Mouse (Mus musculus): ENCODE data around the gene Tef.

- TF ChIP-seq CTCF (conservative IDR thresholded peaks at IDR 0.05; ENCODE audit: insufficient read depth, insufficient read length, low read depth, low read length) (no peak), POLR2A (IDR thresholded peaks at IDR 0.05; ENCODE audit: low read depth, low read length) (no peak)
Observed at GRCm38 (mm10) chr15:81814716-81815370, 12.6 kb downstream of the Tef start.
